Mouse (Mus musculus) kidney, postnatal 10 days (tissue): ENCODE measurements around the gene Adcy6.

Experiments
- DNase-seq: peaks from one replicate; pipeline ENCODE4 v3.0.0; 2021; ENCODE audit warnings: mixed read lengths

Adcy6 gene

GRCm38 (mm10) chr15:98609331-98610130 is at the start of gene Adcy6:
Gene Adcy6 (minus strand): TSS chr15:98610076.
- peak; percentile 94 for DNase-seq

- no peak for DNase-seq
Observed at GRCm38 (mm10) chr15:98656982-98657751, 47.3 kb upstream of the Adcy6 start.

DNA sequence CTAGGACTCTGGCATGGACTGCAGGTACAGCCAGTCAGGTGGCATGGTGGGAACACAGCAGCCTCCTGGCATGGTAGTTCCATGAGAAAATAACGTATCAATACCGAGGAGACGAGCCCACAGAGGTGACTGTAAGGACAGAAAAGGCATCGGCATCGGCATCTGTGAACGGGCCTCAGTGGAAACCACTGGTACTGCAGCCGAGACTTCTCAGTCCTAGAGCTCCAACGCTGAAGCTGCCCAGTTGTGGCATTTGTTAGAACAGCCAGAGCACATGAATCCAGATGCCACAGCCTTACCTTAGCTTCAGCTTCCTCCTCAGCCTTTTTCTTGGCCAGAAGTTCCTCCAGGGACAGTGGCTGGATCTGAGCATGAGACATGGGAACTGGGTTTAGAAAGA is 42.3 kb upstream of the Adcy6 start:
- DNase-seq: no peak

DNA sequence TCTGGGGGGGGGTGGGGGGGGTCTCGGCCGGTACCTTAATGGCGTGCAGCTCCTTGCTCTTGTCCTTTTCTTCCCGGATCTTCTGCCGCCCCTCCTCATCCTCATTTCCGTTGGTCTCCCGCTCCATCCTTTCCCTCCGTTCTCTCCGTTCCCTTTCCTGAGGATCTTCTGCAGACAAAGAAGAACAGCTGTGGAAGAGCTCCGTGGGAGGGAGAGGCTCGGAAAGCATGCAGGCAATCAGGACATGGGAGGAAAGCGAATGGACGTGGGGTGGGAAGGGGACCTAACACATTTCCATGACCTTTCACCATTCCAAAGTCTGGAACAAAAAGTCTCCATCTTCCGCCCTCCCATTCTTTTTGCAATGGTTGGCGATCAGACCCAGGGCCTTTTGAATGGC is 41.6 kb upstream of the Adcy6 start:
- DNase-seq: no peak

DNA sequence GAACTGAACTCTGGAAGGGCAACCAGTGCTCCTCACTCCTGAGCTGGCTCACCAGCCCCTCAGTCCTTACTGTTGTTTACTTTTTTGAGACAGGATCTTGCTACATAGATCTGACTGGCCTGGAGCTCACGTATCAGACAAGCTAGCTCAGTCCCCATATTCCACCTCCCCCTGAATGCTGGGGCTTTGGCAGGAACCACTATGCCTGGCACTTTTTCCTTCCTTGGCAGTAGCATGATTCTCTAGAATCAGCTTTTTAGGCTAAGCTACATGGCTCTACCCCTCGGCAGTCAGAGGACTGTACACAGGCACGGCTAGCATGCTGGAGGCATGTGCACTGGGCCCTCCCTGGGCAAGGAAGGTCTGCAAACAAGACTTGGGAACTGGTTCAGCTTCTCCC is 38.2 kb upstream of the Adcy6 start:
- DNase-seq: no peak

DNA sequence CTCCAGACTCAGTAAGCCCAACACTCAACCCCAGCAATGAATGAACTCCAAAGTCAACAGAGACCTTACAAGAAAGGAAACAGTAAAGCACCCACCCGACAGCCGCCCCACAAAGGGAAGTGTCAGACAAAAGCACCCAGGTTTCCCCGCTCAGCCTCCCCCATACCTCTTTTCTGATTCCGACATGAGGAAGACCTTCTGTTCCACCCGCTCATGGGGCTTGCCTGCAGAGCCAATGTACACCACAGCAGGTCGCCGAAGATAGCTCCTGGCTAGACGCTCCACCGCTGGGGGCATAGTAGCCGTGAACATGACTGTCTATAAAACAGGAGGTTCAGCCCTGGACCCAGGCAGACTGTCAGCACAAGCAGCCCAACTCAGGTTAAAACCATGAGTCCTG is 37.4 kb upstream of the Adcy6 start:
- no peak for DNase-seq

DNA sequence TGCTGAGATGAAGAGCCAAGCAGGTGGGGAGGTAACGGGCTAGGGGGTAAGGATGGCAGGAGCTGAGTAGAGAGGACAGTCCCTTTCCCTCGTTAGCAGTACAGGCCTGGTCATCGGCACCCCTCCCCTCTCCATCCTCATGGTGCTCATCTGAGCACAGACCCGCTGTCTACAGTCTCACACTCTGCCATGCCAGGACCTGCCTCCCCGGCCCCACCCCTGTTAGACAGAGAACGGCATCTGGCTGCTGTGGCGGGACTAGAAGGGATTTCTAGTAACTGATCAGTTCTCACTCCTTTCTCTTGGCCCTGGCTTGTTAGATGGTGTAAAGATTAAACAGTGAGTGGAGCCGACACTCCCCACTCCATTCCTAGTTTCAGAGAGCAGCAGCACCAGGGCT is 36.9 kb upstream of the Adcy6 start:
- DNase-seq: no peak

GRCm38 (mm10) chr15:98645057-98646026 is 35.5 kb upstream of the Adcy6 start:
- no peak for DNase-seq

DNA sequence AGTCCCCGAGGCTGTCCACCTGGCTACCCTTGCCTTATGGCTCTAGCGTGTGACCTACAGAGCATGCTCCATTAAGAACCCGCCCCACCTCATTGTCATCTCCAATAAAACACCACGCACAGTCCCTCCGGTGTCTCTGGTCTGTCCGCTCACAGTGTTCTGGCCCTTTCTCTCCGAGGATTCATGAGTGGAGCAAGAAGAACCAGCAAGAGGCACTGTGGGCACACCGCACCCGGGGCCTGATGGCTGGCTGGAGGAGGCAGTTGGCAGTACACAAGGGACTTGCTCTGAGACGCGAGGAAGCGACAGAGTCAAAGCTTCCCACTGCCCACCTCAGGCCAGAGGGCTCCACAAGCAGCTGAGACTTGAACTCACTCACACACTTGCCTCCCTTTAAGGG is 34.5 kb upstream of the Adcy6 start:
- DNase-seq: no peak

- DNase-seq: peak; percentile 43
Observed at GRCm38 (mm10) chr15:98640157-98640556, 30.3 kb upstream of the Adcy6 start.

DNA sequence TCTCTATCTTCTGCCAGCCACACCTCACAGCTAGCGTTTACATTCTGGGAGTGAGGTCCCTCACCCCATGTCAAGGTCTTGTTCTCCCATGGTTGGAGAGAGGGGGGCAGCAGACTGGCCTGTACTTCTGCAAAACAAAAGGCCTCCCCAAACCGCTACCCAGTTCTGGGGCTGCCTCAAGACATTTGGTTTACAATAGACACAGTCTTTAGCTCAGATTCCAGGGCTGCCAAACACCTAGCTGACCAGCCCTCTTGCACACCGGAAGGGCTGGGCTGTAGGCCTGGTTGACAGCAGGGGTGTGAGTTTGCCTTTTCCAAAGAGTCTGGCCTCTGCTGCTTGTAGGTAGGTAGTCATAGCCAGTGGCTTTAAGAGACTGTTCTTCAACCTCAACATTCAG is 27.3 kb upstream of the Adcy6 start:
- DNase-seq: no peak

DNA sequence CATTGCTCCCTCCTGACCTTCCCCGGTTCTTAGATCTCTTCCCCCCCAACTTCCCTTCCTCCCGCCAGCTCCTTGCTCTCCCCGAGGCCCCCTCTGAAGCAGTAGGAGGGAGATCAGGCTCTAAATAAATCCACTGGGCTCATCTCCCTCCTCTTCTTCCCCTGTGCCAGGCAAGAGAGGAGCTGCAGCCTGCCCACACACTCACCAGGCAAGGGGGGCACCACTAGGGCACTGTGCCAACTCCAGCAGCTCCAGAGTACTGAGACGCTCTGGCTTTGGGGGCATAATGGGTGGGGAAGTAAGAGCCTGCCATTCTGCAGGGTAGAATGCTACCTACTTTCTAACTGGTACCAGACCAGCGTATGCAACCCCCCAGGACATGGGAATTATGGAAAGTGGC is 26.6 kb upstream of the Adcy6 start:
- no peak for DNase-seq

DNA sequence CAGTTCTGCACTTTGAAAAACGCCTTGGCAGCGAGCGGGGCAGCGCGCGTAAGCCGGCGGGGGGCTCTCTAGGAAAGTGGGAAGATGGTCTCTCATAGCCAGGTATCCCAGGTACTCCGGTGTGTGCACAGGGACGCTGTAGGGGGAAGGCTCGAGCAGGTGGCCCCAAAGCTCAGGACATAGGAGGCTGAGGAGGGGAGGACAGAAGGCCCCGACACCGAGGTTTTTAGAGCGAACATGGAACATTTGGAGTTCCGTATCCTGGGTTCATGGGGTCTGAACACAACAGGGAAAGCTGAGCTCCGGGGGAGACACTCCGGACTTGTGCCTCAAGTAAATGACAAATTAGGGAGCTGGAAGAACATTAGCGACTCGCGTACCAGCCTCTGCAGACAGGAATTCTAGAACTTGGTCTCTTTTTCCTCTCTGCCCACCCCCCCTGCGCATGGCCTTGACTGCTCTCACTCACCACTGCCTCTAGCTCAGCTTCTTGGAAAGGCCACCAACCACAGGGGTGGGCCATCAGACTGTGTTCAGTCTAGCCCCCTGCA is 25.5 kb upstream of the Adcy6 start:
- DNase-seq: no peak

DNA sequence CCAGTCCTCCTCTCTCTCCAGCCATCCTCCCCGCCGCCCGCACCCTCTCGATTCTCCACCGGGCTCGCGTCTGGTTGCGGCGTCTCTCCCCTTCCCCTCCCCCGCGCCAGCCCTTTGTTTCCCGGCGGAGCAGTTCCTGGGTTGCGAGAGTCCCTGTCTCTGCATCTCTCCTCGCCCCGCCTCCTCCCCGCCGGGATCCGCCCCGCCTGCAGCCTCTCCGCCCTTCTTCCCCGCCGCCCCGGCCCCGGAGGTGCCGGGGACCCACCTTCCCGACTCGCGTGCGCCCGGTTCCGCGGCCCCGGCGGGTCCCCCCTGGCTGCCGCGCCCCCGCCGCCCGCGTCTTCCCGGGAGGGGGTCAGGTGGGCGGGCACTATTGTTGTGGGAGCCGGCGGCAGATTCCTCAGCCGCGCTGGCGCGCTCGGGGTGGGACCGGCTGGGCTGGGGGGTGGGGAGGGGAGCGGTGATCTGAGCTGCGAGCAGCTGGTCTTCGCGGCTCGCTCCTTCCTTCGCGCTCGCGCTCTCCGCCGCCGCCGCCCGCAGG is 24.7 kb upstream of the Adcy6 start:
- peak; percentile 90 for DNase-seq

- DNase-seq: no peak
Observed at GRCm38 (mm10) chr15:98633822-98634470, 24.1 kb upstream of the Adcy6 start.

GRCm38 (mm10) chr15:98632921-98633320 is 23.0 kb upstream of the Adcy6 start:
- DNase-seq: no peak

GRCm38 (mm10) chr15:98632107-98632744 is 22.4 kb upstream of the Adcy6 start:
- peak; percentile 86 for DNase-seq

- DNase-seq: peak; percentile 85
Observed at GRCm38 (mm10) chr15:98631493-98631892, 21.6 kb upstream of the Adcy6 start.

DNA sequence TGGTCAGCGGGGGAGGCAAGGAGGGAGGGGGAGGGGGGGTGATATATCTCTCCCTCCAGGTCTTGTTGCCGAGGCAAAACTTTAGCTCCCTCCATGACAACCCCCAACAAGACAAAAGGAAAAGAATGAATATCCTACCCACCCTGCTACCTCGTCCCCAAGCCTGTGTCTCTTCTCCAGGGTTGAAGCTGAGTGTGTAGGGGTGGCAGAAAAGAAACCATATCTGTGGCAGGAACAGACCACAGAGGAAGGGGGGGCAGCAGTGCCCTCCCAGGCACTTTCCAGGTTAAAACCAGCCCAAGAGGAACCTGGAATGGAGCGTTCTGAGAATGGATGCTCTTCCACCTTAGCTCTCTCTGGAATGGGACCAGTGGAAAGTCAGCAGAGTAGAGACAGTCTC is 20.7 kb upstream of the Adcy6 start, which contains the start of gene Cacnb3:
Cacnb3 (plus strand) TSS at position 301 of the 400 bp plus-strand sequence.
- no peak for DNase-seq

GRCm38 (mm10) chr15:98629464-98629863 is 19.6 kb upstream of the Adcy6 start:
- no peak for DNase-seq

DNA sequence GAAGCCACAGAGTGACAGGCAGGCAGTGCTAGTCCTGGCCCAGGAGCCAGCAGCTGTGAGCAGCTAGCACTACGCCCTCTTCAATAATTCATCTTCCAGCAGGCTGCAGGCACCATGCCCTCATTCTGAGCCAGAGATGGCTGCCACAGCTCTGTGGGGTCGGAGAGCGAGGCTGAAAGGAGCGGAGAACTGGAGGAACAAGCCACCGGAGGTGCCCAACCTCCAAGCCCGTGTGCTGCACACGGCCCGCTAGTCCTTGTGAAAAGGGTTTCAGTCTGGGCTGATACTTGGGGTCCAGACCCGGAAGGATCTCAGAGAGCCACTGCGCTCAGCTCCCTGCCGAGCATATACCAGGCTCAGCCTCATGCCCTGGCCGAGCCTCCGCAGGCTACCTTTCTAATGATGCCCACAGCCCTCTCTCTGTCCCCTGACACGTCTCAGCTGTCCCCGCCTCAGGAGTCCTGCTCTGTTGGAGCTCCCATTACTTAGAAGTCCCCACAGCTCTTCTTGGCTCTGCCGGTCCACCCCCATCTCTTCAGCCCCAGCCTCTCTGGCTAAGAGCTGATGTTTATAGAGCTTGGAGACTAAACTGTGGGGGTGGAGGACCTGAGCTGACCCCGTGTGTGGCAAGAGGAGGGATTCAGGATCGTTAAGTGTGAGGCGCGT is 18.8 kb upstream of the Adcy6 start:
- DNase-seq: no peak
